Mouse (Mus musculus) limb, embryonic 13.5 days (tissue): ENCODE measurements around the gene Cacng7. TPM values are rescaled to one million over a fixed set of nuclear protein-coding genes. Genes with fewer than 3 reads are reported as not detected.

Source experiments
- ATAC-seq: fragments of 200-750 bp; cut with Nextera tagmentation; 2 replicates; pipeline ENCODE4 v1.8.0; 2017; ENCODE audit warnings: low read depth, moderate number of reproducible peaks, moderate TSS enrichment; ENCODE audit not compliant: low FRiP score
- H3K27ac ChIP-seq: fragments of 300-500 bp; sonication (generic); 2 replicates; pipeline ENCODE4 v1.5.1; 2015; ENCODE audit warnings: inconsistent platforms, mild to moderate bottlenecking, moderate library complexity
- H3K27me3 ChIP-seq: fragments of 300-500 bp; sonication (generic); 2 replicates; pipeline ENCODE4 v1.6.1; 2015; ENCODE audit warnings: mild to moderate bottlenecking, inconsistent platforms
- H3K36me3 ChIP-seq: fragments of 300-500 bp; sonication (generic); 2 replicates; pipeline ENCODE4 v1.6.1; 2015; ENCODE audit warnings: inconsistent platforms, mild to moderate bottlenecking, moderate library complexity
- H3K4me1 ChIP-seq: fragments of 300-500 bp; sonication (generic); 2 replicates; pipeline ENCODE4 v1.6.1; 2015; ENCODE audit warnings: inconsistent platforms
- H3K4me2 ChIP-seq: fragments of 300-500 bp; sonication (generic); replicated peaks from 2 replicates; pipeline ENCODE4 v1.6.1; 2015; ENCODE audit warnings: inconsistent platforms, mild to moderate bottlenecking, moderate library complexity
- H3K4me3 ChIP-seq: fragments of 300-500 bp; sonication (generic); 2 replicates; pipeline ENCODE4 v1.5.1; 2015; ENCODE audit warnings: moderate library complexity, mild to moderate bottlenecking, inconsistent platforms
- H3K9ac ChIP-seq: fragments of 300-500 bp; sonication (generic); 2 replicates; pipeline ENCODE4 v1.6.1; 2015; ENCODE audit warnings: mild to moderate bottlenecking, inconsistent platforms
- H3K9me3 ChIP-seq: fragments of 300-500 bp; sonication (generic); 2 replicates; pipeline ENCODE4 v1.6.1; 2016; ENCODE audit warnings: inconsistent platforms
- WGBS: fragments of 180-500 bp; shearing (Covaris S2); methylation state at CpG from one replicate; pipeline ENCODE4 v1.1.7; 2015; 5-methylcytosine and 5-hydroxymethylcytosine counted together
- microRNA-seq: library from miRNA; unstranded; fragments of <30 nt; microRNA quantifications from one replicate; pipeline ENCODE4, GENCODE M21; 2016
- polyA plus RNA-seq: library from polyadenylated mRNA; unstranded; fragments of >200 nt; fragmentation: Nextera tagmentation; extraction: Ambion mirVana; gene quantifications from 2 replicates; pipeline ENCODE4 v1.2.1, GENCODE M21; 2015

The Cacng7 gene
- polyA plus RNA-seq, 1 experiment from 2014 or later: 4.1 TPM

- H3K9ac ChIP-seq: no peak overlapping the region
- no peak overlapping the region for H3K4me3 ChIP-seq
These were observed 67.2 kb downstream of the Cacng7 start for GRCm38 (mm10) chr7:3399937-3400336.

DNA sequence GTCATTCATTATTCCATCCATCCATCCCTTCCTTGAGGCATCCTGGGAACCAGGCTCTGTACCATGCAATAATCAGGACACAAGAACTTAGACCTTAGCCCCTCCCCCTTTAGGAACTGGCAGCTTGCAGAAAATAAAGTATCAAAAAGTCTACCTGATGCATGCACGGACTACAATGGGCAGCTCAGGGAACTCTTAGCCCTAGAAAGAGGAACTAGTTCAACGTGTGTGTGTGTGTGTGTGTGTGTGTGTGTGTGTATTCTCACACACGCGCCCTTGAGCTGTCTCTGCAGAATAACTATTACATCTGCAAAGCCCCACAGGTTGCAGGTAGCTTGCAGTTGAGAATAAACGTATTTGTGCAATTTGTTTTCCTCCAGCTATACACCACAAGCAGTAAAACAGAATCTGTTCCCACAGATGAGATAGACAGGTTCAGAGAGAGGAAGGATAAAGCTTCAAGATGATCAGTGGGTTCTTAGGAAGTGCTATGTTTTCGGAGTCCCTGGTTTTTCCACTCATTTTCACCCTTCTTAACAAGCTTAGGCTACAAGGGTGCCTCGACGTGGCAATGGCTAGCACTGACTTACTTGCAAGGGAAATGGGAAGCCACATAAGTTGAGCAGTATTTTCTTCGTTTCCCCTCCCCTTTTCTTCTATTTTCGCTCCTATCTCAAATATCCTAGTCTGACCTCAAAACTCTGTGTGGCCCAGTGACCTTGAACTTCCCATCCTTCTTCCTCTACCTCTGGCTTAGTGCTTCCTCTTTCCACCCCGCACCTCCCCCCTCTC, 77.2 kb downstream of the Cacng7 start:
- Histone ChIP-seq H3K9me3 (no peaks in the 10 kb centered on the region), H3K4me3 (no peak overlapping the region), H3K9ac (no peak overlapping the region), H3K36me3 (no peaks in the 10 kb centered on the region), H3K4me1 (peaks cover 10% of the 10 kb centered on the region), H3K27me3 (peaks cover 37% of the 10 kb centered on the region), H3K4me2 (no peak overlapping the region), H3K27ac (no peak overlapping the region)
- 62% methylated on average over 11 of the region's 11 CpGs for WGBS
- ATAC-seq: no peak

More at GRCm38 (mm10) chr7:3399937-3400336, 67.2 kb downstream of the Cacng7 start:
- Histone ChIP-seq H3K9me3 (no peaks in the 10 kb centered on the region), H3K4me1 (no peaks in the 10 kb centered on the region), H3K27ac (no peak overlapping the region), H3K4me2 (no peak overlapping the region), H3K27me3 (no peaks in the 10 kb centered on the region), H3K36me3 (peaks cover 7% of the 10 kb centered on the region; the same call in 1 of the 2 replicates)
- ATAC-seq: no peak

GRCm38 (mm10) chr7:3411160-3411941, 78.6 kb downstream of the Cacng7 start:
- ATAC-seq: peak; percentile 88
- H3K4me1 ChIP-seq: peaks cover 10% of the 10 kb centered on the region
- peak overlapping the region; percentile 43 for H3K4me3 ChIP-seq
- peak overlapping the region; percentile 75 for H3K4me2 ChIP-seq
- under 1% methylated on average over 33 of the region's 33 CpGs for WGBS
- H3K27me3 ChIP-seq: peaks cover 51% of the 10 kb centered on the region
- H3K9me3 ChIP-seq: no peaks in the 10 kb centered on the region
- H3K9ac ChIP-seq: peak overlapping the region; percentile 48; the same call in 1 of the 2 replicates
- H3K36me3 ChIP-seq: no peaks in the 10 kb centered on the region
- no peak overlapping the region for H3K27ac ChIP-seq

GRCm38 (mm10) chr7:3412036-3412435, 79.3 kb downstream of the Cacng7 start:
- Histone ChIP-seq H3K4me2 (peak overlapping the region; percentile 75), H3K4me1 (peaks cover 10% of the 10 kb centered on the region), H3K9ac (peak overlapping the region; percentile 51), H3K27ac (no peak overlapping the region), H3K4me3 (peak overlapping the region; percentile 43), H3K36me3 (no peaks in the 10 kb centered on the region), H3K9me3 (no peaks in the 10 kb centered on the region), H3K27me3 (peaks cover 58% of the 10 kb centered on the region)
- ATAC-seq: no peak
- WGBS: 1% methylated on average over 20 of the region's 20 CpGs

DNA sequence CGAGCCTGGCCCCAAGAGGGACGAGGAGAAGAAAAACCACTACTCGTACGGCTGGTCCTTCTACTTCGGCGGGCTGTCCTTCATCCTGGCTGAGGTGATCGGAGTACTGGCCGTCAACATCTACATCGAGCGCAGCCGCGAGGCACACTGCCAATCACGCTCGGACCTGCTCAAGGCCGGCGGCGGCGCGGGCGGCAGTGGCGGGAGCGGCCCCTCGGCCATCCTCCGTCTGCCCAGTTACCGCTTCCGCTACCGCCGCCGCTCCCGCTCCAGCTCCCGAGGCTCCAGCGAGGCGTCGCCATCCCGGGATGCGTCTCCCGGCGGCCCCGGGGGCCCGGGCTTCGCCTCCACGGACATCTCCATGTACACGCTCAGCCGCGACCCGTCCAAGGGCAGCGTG, 82.1 kb downstream of the Cacng7 start:
- under 1% methylated on average over 45 of the region's 47 CpGs for WGBS
- H3K27me3 ChIP-seq: peaks cover 84% of the 10 kb centered on the region
- ATAC-seq: no peak

GRCm38 (mm10) chr7:3415378-3415777, 82.6 kb downstream of the Cacng7 start:
- 0% methylated on average over 48 of the region's 60 CpGs for WGBS
- Histone ChIP-seq H3K36me3 (no peaks in the 10 kb centered on the region), H3K27me3 (peaks cover 84% of the 10 kb centered on the region), H3K9ac (peak overlapping the region; percentile 73), H3K4me1 (peaks cover 10% of the 10 kb centered on the region), H3K4me3 (peak overlapping the region; percentile 57), H3K27ac (no peak overlapping the region), H3K4me2 (peak overlapping the region; percentile 96), H3K9me3 (no peaks in the 10 kb centered on the region)
- no peak for ATAC-seq

More for the DNA sequence above, 82.1 kb downstream of the Cacng7 start:
- peak overlapping the region; percentile 57 for H3K4me3 ChIP-seq
- peak overlapping the region; percentile 96 for H3K4me2 ChIP-seq
- no peaks in the 10 kb centered on the region for H3K36me3 ChIP-seq
- H3K9ac ChIP-seq: peak overlapping the region; percentile 73
- H3K4me1 ChIP-seq: peaks cover 10% of the 10 kb centered on the region
- no peaks in the 10 kb centered on the region for H3K9me3 ChIP-seq
- no peak overlapping the region for H3K27ac ChIP-seq

Small RNA genes within 50 kb of the gene (microRNA-seq; reads per million reads assigned to microRNA genes)
- gene Gm23450: 10.1 reads per million, percentile 28 among the genes with 10 or more reads in this experiment

Other genes starting within 250 kb of the Cacng7 start
- gene AU018091, start 163.8 kb upstream of the Cacng7 start, polyA plus RNA-seq: 0.32 and 0.48 TPM in 2 replicates
- gene Nlrp12, start 83.2 kb upstream of the Cacng7 start, polyA plus RNA-seq: not detected in 2 replicates
- gene Myadm, start 43.9 kb upstream of the Cacng7 start, polyA plus RNA-seq: 63.6 and 67.8 TPM in 2 replicates
- 0.15 and 0.23 TPM in 2 replicates for gene Prkcg, start 43.8 kb upstream of the Cacng7 start, polyA plus RNA-seq
- gene Cacng8, start 57.7 kb downstream of the Cacng7 start, polyA plus RNA-seq: 6.5 and 6.8 TPM in 2 replicates
- 6.8 and 7.4 TPM in 2 replicates for gene Cacng6, start 91.2 kb downstream of the Cacng7 start, polyA plus RNA-seq
- 0.29 TPM in 1 of 2 replicates, not detected in the other for gene Tarm1, start 169.7 kb downstream of the Cacng7 start, polyA plus RNA-seq